Mouse (Mus musculus) liver, embryonic 12.5 days (tissue): ENCODE data around the gene Sde2. TPM values are rescaled to one million over a fixed set of nuclear protein-coding genes. Genes with fewer than 3 reads are reported as not detected.

Experiments used
- ATAC-seq: fragments of 200-750 bp; cut with Nextera tagmentation; 2 replicates; pipeline ENCODE4 v1.8.0; 2017; ENCODE audit warnings: moderate number of reproducible peaks, mild to moderate bottlenecking, moderate library complexity
- H3K27ac ChIP-seq: fragments of 300-500 bp; sonication (generic); 2 replicates; pipeline ENCODE4 v1.5.1; 2016; ENCODE audit warnings: mild to moderate bottlenecking
- H3K27me3 ChIP-seq: fragments of 300-500 bp; sonication (generic); replicated peaks from 2 replicates; pipeline ENCODE4 v1.6.1; 2016; ENCODE audit warnings: mild to moderate bottlenecking, moderate library complexity
- H3K36me3 ChIP-seq: fragments of 300-500 bp; sonication (generic); 2 replicates; pipeline ENCODE4 v1.6.1; 2016; ENCODE audit warnings: mild to moderate bottlenecking, moderate library complexity
- H3K4me1 ChIP-seq: fragments of 300-500 bp; sonication (generic); 2 replicates; pipeline ENCODE4 v1.6.1; 2016
- H3K4me2 ChIP-seq: fragments of 300-500 bp; sonication (generic); 2 replicates; pipeline ENCODE4 v1.6.1; 2016; ENCODE audit warnings: mild to moderate bottlenecking, moderate library complexity
- H3K4me3 ChIP-seq: fragments of 300-500 bp; sonication (generic); 2 replicates; pipeline ENCODE4 v1.5.1; 2016; ENCODE audit warnings: mild to moderate bottlenecking, moderate library complexity
- H3K9ac ChIP-seq: fragments of 300-500 bp; sonication (generic); 2 replicates; pipeline ENCODE4 v1.6.1; 2016; ENCODE audit warnings: mild to moderate bottlenecking, moderate library complexity
- H3K9me3 ChIP-seq: fragments of 300-500 bp; sonication (generic); replicated peaks from 2 replicates; pipeline ENCODE4 v1.6.1; 2016; ENCODE audit warnings: mild to moderate bottlenecking, moderate library complexity
- WGBS: fragments of 180-500 bp; shearing (Covaris S2); methylation state at CpG from one replicate; pipeline ENCODE4 v1.1.7; 2016; ENCODE audit not compliant: insufficient replicate concordance; 5-methylcytosine and 5-hydroxymethylcytosine counted together
- polyA plus RNA-seq: library from polyadenylated mRNA; unstranded; fragments of >200 nt; fragmentation: Nextera tagmentation; extraction: Ambion mirVana; gene quantifications from 2 replicates; pipeline ENCODE4 v1.2.1, GENCODE M21; 2016

Sde2 gene
- polyA plus RNA-seq, 1 experiment from 2014 or later: 39.2 TPM

DNA sequence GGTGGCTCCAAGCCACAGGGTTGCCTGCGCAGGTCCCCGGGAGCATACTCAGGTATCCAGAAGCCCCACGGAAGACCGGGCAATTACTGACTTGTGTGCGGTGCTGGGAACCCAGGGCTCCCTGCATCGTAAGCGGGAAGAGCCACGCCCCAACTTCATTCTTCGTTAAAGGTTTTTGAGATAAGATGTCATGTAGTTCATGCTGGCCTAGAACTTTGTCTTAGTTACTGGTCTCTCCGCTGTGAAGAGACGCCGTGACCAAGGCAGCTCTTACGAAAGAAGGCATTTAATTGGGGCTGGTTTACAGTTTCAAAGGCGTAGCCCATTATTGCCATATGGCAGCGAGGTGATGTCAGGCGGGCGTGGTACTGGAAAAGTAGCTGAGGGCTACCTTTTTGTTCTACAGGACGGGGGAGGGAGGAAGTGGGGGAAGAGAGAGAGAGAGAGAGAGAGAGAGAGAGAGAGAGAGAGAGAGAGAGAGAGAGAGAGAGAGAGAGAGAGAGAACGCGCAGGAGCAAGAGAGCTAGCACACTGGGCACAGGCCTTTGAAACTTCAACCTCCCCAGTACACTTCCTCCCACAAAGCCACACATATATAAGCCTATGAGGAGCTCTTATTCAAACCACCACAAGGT lies 60.8 kb downstream of the Sde2 start:
- H3K36me3 ChIP-seq: peaks cover 30% of the 10 kb centered on the region
- peak overlapping the region; percentile 64 for H3K4me2 ChIP-seq
- H3K27me3 ChIP-seq: no peaks in the 10 kb centered on the region
- H3K9ac ChIP-seq: peak overlapping the region; percentile 60; the same call in 1 of the 2 replicates
- no peaks in the 10 kb centered on the region for H3K9me3 ChIP-seq
- H3K4me1 ChIP-seq: peaks cover 74% of the 10 kb centered on the region
- peak; percentile 70 for ATAC-seq
- H3K4me3 ChIP-seq: peak overlapping the region; percentile 24; the same call in 1 of the 2 replicates
- 34% methylated on average over 20 of the region's 20 CpGs for WGBS
- peak overlapping the region; percentile 66 for H3K27ac ChIP-seq

DNA sequence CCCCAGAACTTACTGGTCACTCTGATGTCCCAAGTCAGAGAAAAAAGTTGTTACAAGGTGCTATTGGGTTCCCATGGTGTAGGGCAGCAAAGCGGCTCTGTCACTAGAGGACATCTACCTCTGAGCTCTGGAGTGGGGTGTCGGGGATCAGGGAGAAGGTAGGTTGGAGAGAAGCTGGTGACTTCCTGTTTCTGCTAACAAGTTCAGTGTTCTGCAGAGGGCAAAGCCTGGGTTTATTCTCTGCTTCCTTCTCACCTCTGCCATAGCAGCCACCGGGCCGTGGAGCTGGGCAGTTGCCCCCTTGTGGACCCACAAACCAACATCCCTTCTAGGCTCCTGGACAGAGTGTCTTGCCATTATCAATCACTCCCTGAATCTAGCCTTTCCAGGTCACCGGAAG lies 61.9 kb downstream of the Sde2 start:
- Histone ChIP-seq H3K4me1 (peaks cover 67% of the 10 kb centered on the region), H3K9me3 (no peaks in the 10 kb centered on the region), H3K4me2 (no peak overlapping the region), H3K27me3 (no peaks in the 10 kb centered on the region), H3K4me3 (no peak overlapping the region), H3K27ac (no peak overlapping the region; the same call in 1 of the 2 replicates), H3K9ac (no peak overlapping the region), H3K36me3 (peaks cover 20% of the 10 kb centered on the region)
- no peak for ATAC-seq
- 66% methylated on average over 5 of the region's 5 CpGs for WGBS

DNA sequence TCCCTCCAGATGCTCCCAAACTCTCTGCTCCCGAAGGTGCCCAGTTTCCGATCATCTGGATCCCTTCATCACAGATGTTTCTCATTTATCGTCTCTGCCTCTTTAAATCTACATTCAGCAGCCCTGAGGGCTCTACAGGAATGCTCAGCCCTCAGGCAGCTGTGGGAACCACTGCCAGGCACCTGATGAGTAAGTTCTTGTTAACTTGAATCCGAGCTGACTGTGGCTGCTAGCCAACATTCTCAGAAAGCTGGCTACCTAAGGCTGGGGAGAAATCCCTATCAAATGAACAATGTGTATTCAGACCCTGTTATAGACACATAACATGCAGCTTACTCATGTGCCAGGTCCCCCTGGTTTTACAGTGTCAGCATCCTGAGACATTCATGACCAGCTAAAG lies 62.9 kb downstream of the Sde2 start:
- Histone ChIP-seq H3K4me1 (peaks cover 61% of the 10 kb centered on the region), H3K27me3 (no peaks in the 10 kb centered on the region), H3K9ac (no peak overlapping the region), H3K27ac (no peak overlapping the region), H3K9me3 (no peaks in the 10 kb centered on the region), H3K4me2 (no peak overlapping the region), H3K4me3 (no peak overlapping the region), H3K36me3 (peaks cover 10% of the 10 kb centered on the region)
- WGBS: 76% methylated on average over 4 of the region's 4 CpGs
- no peak for ATAC-seq

DNA sequence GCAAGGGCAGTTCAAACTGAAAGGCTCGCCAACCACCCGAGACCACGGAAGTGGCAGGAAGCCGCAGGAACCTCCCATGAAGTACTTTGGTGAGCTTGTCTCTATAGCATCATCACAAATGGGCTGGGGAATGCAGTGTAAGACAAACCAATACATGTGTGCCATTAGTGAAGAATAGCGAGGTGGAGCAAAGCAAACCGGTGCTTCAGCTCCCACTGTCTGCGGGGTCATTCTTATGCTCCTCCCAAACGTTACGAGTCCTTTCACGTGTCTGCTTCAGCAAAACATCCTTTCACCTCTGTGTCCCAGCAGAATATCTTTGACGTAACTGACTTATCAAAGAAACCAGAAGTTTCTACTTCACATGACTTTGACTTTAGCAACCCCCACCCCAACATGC lies 65.5 kb downstream of the Sde2 start:
- Histone ChIP-seq H3K27me3 (0 out of 2 replicates have a peak, but pooled peaks cover 3% of the 10 kb centered on the region), H3K36me3 (no peaks in the 10 kb centered on the region), H3K4me2 (no peak overlapping the region), H3K9ac (no peak overlapping the region), H3K9me3 (no peaks in the 10 kb centered on the region), H3K27ac (no peak overlapping the region), H3K4me1 (peaks cover 52% of the 10 kb centered on the region), H3K4me3 (no peak overlapping the region)
- no peak for ATAC-seq
- 61% methylated on average over 11 of the region's 11 CpGs for WGBS

DNA sequence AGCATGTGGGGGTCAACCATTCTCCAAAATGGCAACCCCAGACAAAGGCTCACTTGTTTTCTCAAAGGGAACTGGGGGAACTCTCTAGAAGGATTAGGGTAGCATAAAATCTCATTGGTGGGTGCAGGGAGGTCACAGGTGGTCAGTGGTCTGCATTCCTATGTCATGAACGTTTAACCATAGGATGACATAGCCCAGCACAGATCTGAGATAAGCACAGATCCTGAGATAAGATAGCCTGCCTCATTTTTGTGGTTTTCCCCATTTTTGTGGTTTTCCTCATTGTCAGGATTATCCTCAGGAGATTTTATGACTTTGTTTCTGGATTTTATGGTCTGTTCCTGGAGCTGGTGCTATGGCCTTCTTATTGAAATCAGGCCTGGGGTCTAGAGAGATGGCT lies 66.1 kb downstream of the Sde2 start:
- 15% methylated on average over 1 of the region's 1 CpGs for WGBS
- Histone ChIP-seq H3K9ac (no peak overlapping the region), H3K27me3 (0 out of 2 replicates have a peak, but pooled peaks cover 5% of the 10 kb centered on the region), H3K27ac (no peak overlapping the region), H3K4me3 (no peak overlapping the region), H3K9me3 (no peaks in the 10 kb centered on the region), H3K36me3 (no peaks in the 10 kb centered on the region), H3K4me2 (no peak overlapping the region), H3K4me1 (peaks cover 48% of the 10 kb centered on the region)
- no peak for ATAC-seq

Other genes with a start within 250 kb of the Sde2 start
- 17.5 and 18.9 TPM in 2 replicates for gene Lin9, start 210.0 kb upstream of the Sde2 start, polyA plus RNA-seq
- gene Mixl1, start 154.1 kb upstream of the Sde2 start, polyA plus RNA-seq: 1.0 and 1.1 TPM in 2 replicates
- 13.9 and 15.6 TPM in 2 replicates for gene Acbd3, start 125.1 kb upstream of the Sde2 start, polyA plus RNA-seq
- 1,997 and 2,057 TPM in 2 replicates for gene H3f3a, start 37.2 kb upstream of the Sde2 start, polyA plus RNA-seq
- not detected in 2 replicates for gene Lefty2, start 42.0 kb downstream of the Sde2 start, polyA plus RNA-seq
- 146 and 150 TPM in 2 replicates for gene Pycr2, start 53.2 kb downstream of the Sde2 start, polyA plus RNA-seq
- 4.7 and 7.1 TPM in 2 replicates for gene Lefty1, start 83.9 kb downstream of the Sde2 start, polyA plus RNA-seq
- 6.5 and 6.6 TPM in 2 replicates for gene Tmem63a, start 91.2 kb downstream of the Sde2 start, polyA plus RNA-seq
- gene Ephx1, start 169.8 kb downstream of the Sde2 start, polyA plus RNA-seq: 2.1 and 2.2 TPM in 2 replicates
- gene 9130409I23Rik, start 200.1 kb downstream of the Sde2 start, polyA plus RNA-seq: 0.08 TPM in 1 of 2 replicates, not detected in the other